Mouse (Mus musculus) myocyte (in vitro differentiated cells): ENCODE results near the gene Ino80b.

Experiments used
- CEBPB ChIP-seq: IDR thresholded peaks from 2 replicates; pipeline ENCODE4 v1.6.1; 2011; ENCODE audit warnings: mild to moderate bottlenecking, moderate library complexity; ENCODE audit not compliant: poor library complexity, insufficient read depth, severe bottlenecking
- E2F4 ChIP-seq: IDR thresholded peaks from one replicate; pipeline ENCODE4 v1.6.1; 2011; ENCODE audit warnings: mild to moderate bottlenecking, control low read depth, moderate library complexity; ENCODE audit not compliant: insufficient read depth
- MAX ChIP-seq: IDR thresholded peaks from one replicate; pipeline ENCODE4 v1.6.1; 2011; ENCODE audit warnings: low read depth, mild to moderate bottlenecking, control low read depth
- MYOD1 ChIP-seq, 3 experiments: IDR thresholded peaks; one replicate each; pipeline ENCODE4 v1.6.1; 2011; ENCODE audit warnings: control low read depth in 2 of 3, low read depth in 2 of 3, mild to moderate bottlenecking in 2 of 3, moderate library complexity in 1 of 3; ENCODE audit not compliant: insufficient read length in 2 of 3, control insufficient read depth in 1 of 3
- MYOG ChIP-seq, 3 experiments: IDR thresholded peaks; one replicate each; pipeline ENCODE4 v1.6.1; 2011; ENCODE audit warnings: control low read depth in 2 of 3, low read depth in 2 of 3, mild to moderate bottlenecking in 2 of 3; ENCODE audit not compliant: insufficient read length in 2 of 3, control insufficient read depth in 1 of 3, insufficient read depth in 1 of 3
- POLR2A ChIP-seq: IDR thresholded peaks from one replicate; pipeline ENCODE4 v1.6.1; 2011; ENCODE audit warnings: low read depth, mild to moderate bottlenecking, control low read depth, moderate library complexity; ENCODE audit not compliant: insufficient read length
- REST ChIP-seq: IDR thresholded peaks from one replicate; pipeline ENCODE4 v1.6.1; 2011; ENCODE audit warnings: mild to moderate bottlenecking, control low read depth, moderate library complexity; ENCODE audit not compliant: insufficient read depth, insufficient read length
- SRF ChIP-seq: IDR thresholded peaks from one replicate; pipeline ENCODE4 v1.6.1; 2011; ENCODE audit warnings: low read depth; ENCODE audit not compliant: control insufficient read depth, insufficient read length
- TCF3 ChIP-seq: IDR thresholded peaks from one replicate; pipeline ENCODE4 v1.6.1; 2011; ENCODE audit warnings: low read depth, control low read depth; ENCODE audit not compliant: insufficient read length
- USF1 ChIP-seq: IDR thresholded peaks from one replicate; pipeline ENCODE4 v1.6.1; 2011; ENCODE audit warnings: low read depth, mild to moderate bottlenecking, control low read depth, moderate library complexity

DNA sequence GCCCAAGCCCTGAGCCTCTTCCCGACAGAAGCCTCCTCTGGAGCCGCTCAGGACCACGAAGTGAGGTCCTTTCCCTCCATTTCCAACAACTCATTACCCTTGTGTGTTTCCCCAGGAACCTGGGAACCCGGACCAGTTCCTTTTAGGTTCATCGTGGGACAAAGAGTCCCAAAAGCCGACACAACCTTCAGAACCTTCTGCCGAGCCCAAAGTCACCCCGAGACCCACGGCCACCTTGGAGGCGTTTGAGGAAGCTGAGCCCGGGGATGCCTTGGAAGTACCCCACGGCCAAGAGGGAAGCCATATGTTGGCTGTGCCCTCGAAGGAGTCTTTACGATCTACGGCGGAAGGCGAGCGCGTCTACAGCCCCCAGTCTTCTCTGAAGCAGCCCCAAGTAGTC, 36.2 kb upstream of the Ino80b start:
- TF ChIP-seq CEBPB (no peak), USF1 (no peak), TCF3 (no peak), POLR2A (no peak), MAX (no peak), SRF (no peak), MYOG (IDR thresholded peaks at IDR 0.05; ENCODE audit: control insufficient read depth in 1 of 3, insufficient read depth in 1 of 3, insufficient read length in 2 of 3, low read depth in 2 of 3) (no peak), MYOD1 (IDR thresholded peaks at IDR 0.05; ENCODE audit: control insufficient read depth in 1 of 3, insufficient read length in 2 of 3, low read depth in 2 of 3) (no peak), REST (no peak), E2F4 (no peak)
